Mouse (Mus musculus) liver, embryonic 16.5 days (tissue): ENCODE data around the gene Akt2. TPM values are rescaled to one million over a fixed set of nuclear protein-coding genes. Genes with fewer than 3 reads are reported as not detected.

Experiments
- ATAC-seq: fragments of 200-750 bp; cut with Nextera tagmentation; 2 replicates; pipeline ENCODE4 v1.8.0; 2017; ENCODE audit warnings: low read depth, mild to moderate bottlenecking, moderate number of reproducible peaks, moderate library complexity
- H3K27ac ChIP-seq: fragments of 300-500 bp; sonication (generic); 2 replicates; pipeline ENCODE4 v1.5.1; 2014; ENCODE audit warnings: mild to moderate bottlenecking, low read length
- H3K27me3 ChIP-seq: fragments of 300-500 bp; sonication (generic); 2 replicates; pipeline ENCODE4 v1.6.1; 2014; ENCODE audit warnings: low read depth, low read length, mixed read lengths; ENCODE audit not compliant: control insufficient read depth, insufficient read depth
- H3K36me3 ChIP-seq: fragments of 300-500 bp; sonication (generic); 2 replicates; pipeline ENCODE4 v1.6.1; 2014; ENCODE audit warnings: mild to moderate bottlenecking; ENCODE audit not compliant: control insufficient read depth, insufficient read depth
- H3K4me1 ChIP-seq: fragments of 300-500 bp; sonication (generic); 2 replicates; pipeline ENCODE4 v1.6.1; 2014; ENCODE audit warnings: low read depth, low read length, mixed read lengths; ENCODE audit not compliant: control insufficient read depth
- H3K4me2 ChIP-seq: fragments of 300-500 bp; sonication (generic); 2 replicates; pipeline ENCODE4 v1.6.1; 2014; ENCODE audit warnings: low read depth, low read length, mixed read lengths
- H3K4me3 ChIP-seq: fragments of 300-500 bp; sonication (generic); 2 replicates; pipeline ENCODE4 v1.5.1; 2014; ENCODE audit warnings: low read depth, mild to moderate bottlenecking, low read length
- H3K9ac ChIP-seq: fragments of 300-500 bp; sonication (generic); 2 replicates; pipeline ENCODE4 v1.6.1; 2014; ENCODE audit warnings: low read depth, low read length
- H3K9me3 ChIP-seq: fragments of 300-500 bp; sonication (generic); replicated peaks from 2 replicates; pipeline ENCODE4 v1.6.1; 2016; ENCODE audit warnings: low read length; ENCODE audit not compliant: control insufficient read depth
- WGBS: fragments of 180-500 bp; shearing (Covaris S2); extraction: QIAGEN DNeasy Blood & Tissue Kit; methylation state at CpG from one replicate; pipeline ENCODE4 v1.1.7; 2014; ENCODE audit not compliant: insufficient replicate concordance; 5-methylcytosine and 5-hydroxymethylcytosine counted together
- polyA plus RNA-seq: library from polyadenylated mRNA; unstranded; fragments of >200 nt; fragmentation: Nextera tagmentation; extraction: Ambion mirVana; gene quantifications from 2 replicates; pipeline ENCODE4 v1.2.1, GENCODE M21; 2015

Akt2 gene
- polyA plus RNA-seq, 1 experiment from 2014 or later: 26.3 TPM

- Histone ChIP-seq H3K27me3 (no peaks in the 10 kb centered on the region), H3K4me1 (no peaks in the 10 kb centered on the region), H3K36me3 (peaks cover 19% of the 10 kb centered on the region), H3K9ac (no peak overlapping the region), H3K9me3 (no peaks in the 10 kb centered on the region), H3K27ac (no peak overlapping the region), H3K4me2 (no peak overlapping the region), H3K4me3 (no peak overlapping the region)
- ATAC-seq: no peak
- 79% methylated on average over 7 of the region's 7 CpGs for WGBS
These were observed 12.9 kb upstream of the Akt2 start for GRCm38 (mm10) chr7:27578465-27578864.

GRCm38 (mm10) chr7:27580380-27581174 lies 10.8 kb upstream of the Akt2 start:
- Histone ChIP-seq H3K36me3 (peaks cover 22% of the 10 kb centered on the region), H3K27me3 (no peaks in the 10 kb centered on the region), H3K4me3 (no peak overlapping the region), H3K4me2 (no peak overlapping the region), H3K27ac (no peak overlapping the region), H3K9me3 (no peaks in the 10 kb centered on the region), H3K9ac (no peak overlapping the region), H3K4me1 (no peaks in the 10 kb centered on the region)
- WGBS: 89% methylated on average over 14 of the region's 14 CpGs
- ATAC-seq: no peak

- Histone ChIP-seq H3K27ac (no peak overlapping the region), H3K27me3 (no peaks in the 10 kb centered on the region), H3K4me3 (no peak overlapping the region), H3K4me1 (no peaks in the 10 kb centered on the region; the same call in 1 of the 2 replicates), H3K4me2 (no peak overlapping the region), H3K9me3 (no peaks in the 10 kb centered on the region), H3K9ac (no peak overlapping the region), H3K36me3 (0 out of 2 replicates have a peak, but pooled peaks cover 4% of the 10 kb centered on the region)
- WGBS: 69% methylated on average over 2 of the region's 2 CpGs
- no peak for ATAC-seq
These were observed 4.5 kb upstream of the Akt2 start for GRCm38 (mm10) chr7:27586861-27587260.

GRCm38 (mm10) chr7:27587741-27588140 lies 3.6 kb upstream of the Akt2 start:
- no peak overlapping the region for H3K4me3 ChIP-seq
- H3K27me3 ChIP-seq: no peaks in the 10 kb centered on the region
- no peak for ATAC-seq
- no peaks in the 10 kb centered on the region for H3K9me3 ChIP-seq
- H3K4me2 ChIP-seq: no peak overlapping the region
- H3K36me3 ChIP-seq: 0 out of 2 replicates have a peak, but pooled peaks cover 4% of the 10 kb centered on the region
- no peak overlapping the region for H3K9ac ChIP-seq
- H3K27ac ChIP-seq: no peak overlapping the region
- peaks cover 5% of the 10 kb centered on the region for H3K4me1 ChIP-seq
- WGBS: 70% methylated on average over 2 of the region's 2 CpGs

GRCm38 (mm10) chr7:27590088-27590487 lies 1.3 kb upstream of the Akt2 start:
- Histone ChIP-seq H3K9me3 (no peaks in the 10 kb centered on the region), H3K4me1 (peaks cover 24% of the 10 kb centered on the region), H3K4me2 (no peak overlapping the region), H3K27me3 (no peaks in the 10 kb centered on the region), H3K9ac (no peak overlapping the region), H3K4me3 (no peak overlapping the region), H3K36me3 (no peaks in the 10 kb centered on the region), H3K27ac (no peak overlapping the region)
- ATAC-seq: no peak
- WGBS: 90% methylated on average over 4 of the region's 4 CpGs

GRCm38 (mm10) chr7:27590566-27591213 lies 662 bp upstream of the Akt2 start:
- ATAC-seq: no peak
- no peaks in the 10 kb centered on the region for H3K36me3 ChIP-seq
- H3K27me3 ChIP-seq: no peaks in the 10 kb centered on the region
- H3K4me2 ChIP-seq: peak overlapping the region; percentile 67
- H3K9ac ChIP-seq: peak overlapping the region; percentile 96
- H3K4me1 ChIP-seq: peaks cover 30% of the 10 kb centered on the region
- peak overlapping the region; percentile 96 for H3K27ac ChIP-seq
- no peaks in the 10 kb centered on the region for H3K9me3 ChIP-seq
- peak overlapping the region; percentile 89 for H3K4me3 ChIP-seq
- 55% methylated on average over 4 of the region's 4 CpGs for WGBS

GRCm38 (mm10) chr7:27592217-27592929 lies 1.0 kb downstream of the Akt2 start:
- H3K4me3 ChIP-seq: peak overlapping the region; percentile 89
- no peaks in the 10 kb centered on the region for H3K36me3 ChIP-seq
- H3K27ac ChIP-seq: peak overlapping the region; percentile 96
- 1% methylated on average over 17 of the region's 17 CpGs for WGBS
- H3K4me1 ChIP-seq: peaks cover 45% of the 10 kb centered on the region
- H3K27me3 ChIP-seq: no peaks in the 10 kb centered on the region
- H3K9ac ChIP-seq: peak overlapping the region; percentile 96
- ATAC-seq: peak; percentile 37
- H3K9me3 ChIP-seq: no peaks in the 10 kb centered on the region
- H3K4me2 ChIP-seq: peak overlapping the region; percentile 67

- 43% methylated on average over 12 of the region's 12 CpGs for WGBS
- Histone ChIP-seq H3K4me2 (peak overlapping the region; percentile 67), H3K27ac (peak overlapping the region; percentile 96), H3K4me3 (peak overlapping the region; percentile 89), H3K9ac (peak overlapping the region; percentile 96), H3K9me3 (no peaks in the 10 kb centered on the region), H3K4me1 (peaks cover 45% of the 10 kb centered on the region), H3K27me3 (no peaks in the 10 kb centered on the region), H3K36me3 (no peaks in the 10 kb centered on the region)
- ATAC-seq: peak; percentile 45
These were observed 1.7 kb downstream of the Akt2 start for GRCm38 (mm10) chr7:27592934-27593645.
